Mouse (Mus musculus) cortical plate, adult 2 months (tissue): ENCODE measurements around the gene Rpa1.

ENCODE experiments used
- CTCF ChIP-seq: fragments of 200-500 bp; IDR thresholded peaks from 2 replicates; pipeline ENCODE4 v1.5.1; 2011; ENCODE audit warnings: mild to moderate bottlenecking, control low read depth, low read length; ENCODE audit not compliant: insufficient read depth; ENCODE audit errors: extremely low read depth
- POLR2A ChIP-seq: fragments of 200-500 bp; IDR thresholded peaks from 2 replicates; pipeline ENCODE4 v1.6.1; 2011; ENCODE audit warnings: mild to moderate bottlenecking, low read length, control low read depth; ENCODE audit not compliant: insufficient read depth; ENCODE audit errors: extremely low read depth

- TF ChIP-seq CTCF (no peak), POLR2A (no peak)
Measured at GRCm38 (mm10) chr11:75347188-75347585, 937 bp downstream of the Rpa1 start.
